Mouse (Mus musculus) embryonic fibroblast, embryonic 13.5 days (primary cell): ENCODE data around the gene Kctd12.

Source experiments
- CTCF ChIP-seq: IDR thresholded peaks from 2 replicates; pipeline ENCODE4 v1.5.1; 2011; ENCODE audit warnings: mild to moderate bottlenecking, control low read depth, low read length, moderate library complexity, borderline replicate concordance; ENCODE audit not compliant: insufficient read depth
- POLR2A ChIP-seq: IDR thresholded peaks from 2 replicates; pipeline ENCODE4 v1.6.1; 2011; ENCODE audit warnings: low read depth, mild to moderate bottlenecking, control low read depth, low read length, moderate library complexity

DNA sequence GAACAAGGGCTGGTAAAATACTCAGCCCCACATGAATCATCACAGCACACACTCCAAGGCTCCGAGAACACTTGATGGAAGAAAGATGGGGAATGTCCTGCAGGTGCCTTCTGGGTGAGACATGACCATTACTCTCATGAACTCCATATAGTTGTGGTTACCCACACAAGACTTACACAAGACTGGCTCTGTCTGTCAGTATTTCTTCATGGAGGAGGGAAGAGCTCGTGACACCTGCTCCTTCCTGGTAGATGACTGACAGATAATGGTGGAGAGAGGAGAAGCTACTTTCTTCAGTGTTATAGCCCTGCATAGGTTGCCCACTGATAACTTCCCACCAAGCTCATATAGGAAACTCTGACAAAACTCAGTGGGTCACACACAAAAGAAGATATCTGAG is 46.8 kb upstream of the Kctd12 start:
- TF ChIP-seq CTCF (no peak), POLR2A (no peak)
